Mouse (Mus musculus) thymus, adult 2 months (tissue): ENCODE results near the gene Hnrnpdl.

Source experiments
- CTCF ChIP-seq: fragments of 200-500 bp; IDR thresholded peaks from 2 replicates; pipeline ENCODE4 v1.5.1; 2012; ENCODE audit warnings: mild to moderate bottlenecking, control low read depth, low read length, moderate library complexity, borderline replicate concordance; ENCODE audit not compliant: control insufficient read depth, poor library complexity, insufficient read depth; ENCODE audit errors: extremely low read depth
- POLR2A ChIP-seq: fragments of 200-500 bp; IDR thresholded peaks from 2 replicates; pipeline ENCODE4 v1.6.1; 2012; ENCODE audit warnings: mild to moderate bottlenecking, low read length, control low read depth, moderate library complexity; ENCODE audit not compliant: control insufficient read depth, poor library complexity, insufficient read depth; ENCODE audit errors: extremely low read depth

- TF ChIP-seq POLR2A: no peak
- no peak for TF ChIP-seq CTCF
Observed at GRCm38 (mm10) chr5:100047143-100047640, 7.7 kb upstream of the Hnrnpdl start.
